Mouse (Mus musculus) hematopoietic stem cell, adult 5-6 weeks (primary cell): ENCODE measurements at regions not wholly inside any gene's neighbourhood (a gene's known extent, or its start where the extent isn't known, plus 50 kb on each side); places are given as distances from the start of the nearest gene placed in this dataset.

Source experiments
- ATAC-seq, 2 experiments: fragments of 125-278 bp in 1 of 2; replicated peaks in 1 of 2; 2 replicates each; pipeline ENCODE4 v1.8.0; 2016 to 2017; ENCODE audit warnings: inconsistent platforms in 2 of 2, mild to moderate bottlenecking in 2 of 2, moderate number of reproducible peaks in 2 of 2, low read depth in 1 of 2, moderate TSS enrichment in 1 of 2; ENCODE audit not compliant: low FRiP score in 2 of 2, poor library complexity in 2 of 2, severe bottlenecking in 2 of 2, insufficient read depth in 1 of 2, low TSS enrichment in 1 of 2

- ATAC-seq, result no peak
Observed at GRCm38 (mm10) chrX:163812431-163812830, 51.3 kb upstream of the Rnf138rt1 start.

- ATAC-seq, result no peak
Observed at GRCm38 (mm10) chrX:163814806-163815205, 53.7 kb upstream of the Rnf138rt1 start.

- ATAC-seq, result no peak; a peak in 1 of 4 replicates
Observed at GRCm38 (mm10) chrX:163822298-163822697, 61.2 kb upstream of the Rnf138rt1 start.

- ATAC-seq, result peak; percentile 42 to 78; a peak in 3 of 4 replicates
Observed at GRCm38 (mm10) chrX:163827461-163827860, 66.3 kb upstream of the Rnf138rt1 start.

- ATAC-seq, result peak in 1 of 2 experiments; percentile 21; a peak in 1 of 4 replicates
Observed at GRCm38 (mm10) chrX:163845408-163845807, 63.4 kb upstream of the Ap1s2 start.

GRCm38 (mm10) chrX:163846890-163847289 lies 61.9 kb upstream of the Ap1s2 start:
- no peak for ATAC-seq

GRCm38 (mm10) chrX:163847651-163848050 lies 61.2 kb upstream of the Ap1s2 start:
- ATAC-seq, result no peak

GRCm38 (mm10) chrX:163848510-163849199 lies 60.2 kb upstream of the Ap1s2 start:
- no peak for ATAC-seq

GRCm38 (mm10) chrX:163850915-163851599 lies 57.8 kb upstream of the Ap1s2 start:
- ATAC-seq, result peak; percentile 53 to 71; a peak in 2 of 4 replicates

GRCm38 (mm10) chrX:163858494-163858893 lies 50.3 kb upstream of the Ap1s2 start:
- ATAC-seq, result no peak
